Mouse (Mus musculus): ENCODE data around the gene Poldip3. TPM values are rescaled to one million over a fixed set of nuclear protein-coding genes. Genes with fewer than 3 reads are reported as not detected.

Gene Poldip3
- total RNA-seq (2012; rRNA removed) (77.2 and 87.1 TPM in 2 replicates), total RNA-seq (2014; rRNA removed) (78.9 and 79.3 TPM in 2 replicates), polyA plus RNA-seq (2012; ENCODE audit: insufficient read length, low read depth) (70.0 and 77.0 TPM in 2 replicates)

DNA sequence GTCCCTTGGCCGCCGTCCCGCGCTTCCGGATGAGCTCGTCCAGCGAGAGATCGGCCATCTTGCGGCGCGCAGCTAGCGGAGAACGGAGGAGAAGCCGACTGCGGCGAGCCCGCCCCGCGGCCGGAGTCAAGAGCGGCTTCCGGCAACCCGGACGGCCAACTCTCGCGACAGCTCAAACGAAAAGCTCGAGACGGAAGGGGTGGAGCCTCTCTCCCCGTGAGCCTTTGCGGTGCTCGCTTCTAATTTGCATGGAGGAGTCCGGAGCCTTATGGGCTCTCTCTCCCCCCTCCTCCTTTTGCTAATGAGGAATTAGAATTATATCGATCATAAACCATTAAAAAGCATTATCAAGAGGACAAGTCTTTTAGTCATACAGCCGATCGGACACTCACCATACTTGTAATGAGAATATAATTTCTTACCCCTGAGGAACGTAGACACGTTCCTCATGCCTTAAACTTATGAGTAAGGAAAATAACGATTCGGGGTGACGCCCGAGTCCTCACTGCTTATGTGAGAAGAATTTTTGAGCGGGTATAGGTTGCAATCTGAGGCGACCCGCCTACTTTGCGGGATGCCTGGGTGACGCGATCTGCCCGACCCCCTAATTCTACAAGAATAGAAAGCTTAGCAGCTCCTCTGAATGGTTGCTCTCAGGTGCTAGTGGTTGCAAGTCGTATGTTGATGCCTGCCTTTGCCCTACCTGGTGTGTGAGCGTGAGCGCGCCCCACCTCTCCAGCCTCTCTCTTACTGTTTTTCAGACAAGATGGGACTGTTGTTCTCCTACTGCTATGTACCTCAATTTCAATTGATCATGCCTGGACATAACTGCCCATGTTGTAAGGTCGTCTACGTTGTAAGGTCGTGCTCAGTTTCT is at the start of gene Poldip3:
Poldip3 (minus strand) TSS at position 189 of the 877 bp plus-strand sequence.
- Histone ChIP-seq H3K27me3 (replicated peaks) (no peaks in the 10 kb centered on the region), H3K9ac (ENCODE audit: insufficient read depth, low read depth) (peak within 1 kb of the TSS; percentile 93), H3K9me3 (replicated peaks; ENCODE audit: low read length) (peaks cover 13% of the 10 kb centered on the region), H3K4me2 (ENCODE audit: insufficient read depth, low read depth, poor library complexity, severe bottlenecking) (peak within 1 kb of the TSS; percentile 80), H3K79me2 (replicated peaks; ENCODE audit: control insufficient read depth, extremely low read depth, insufficient read depth, poor library complexity, severe bottlenecking) (peaks cover 42% of the 10 kb centered on the region), H3K36me3 (replicated peaks in 1 of 2; ENCODE audit: control insufficient read depth in 1 of 2, insufficient read depth in 1 of 2, low read length in 1 of 2) (peaks cover 26 to 47% of the 10 kb centered on the region in 2 experiments), H3K4me1 (ENCODE audit: control insufficient read depth in 1 of 2, insufficient read depth in 2 of 2) (peaks cover 12 to 67% of the 10 kb centered on the region in 2 experiments; a peak in 3 of 4 replicates), H3K27ac (ENCODE audit: insufficient read depth, low read depth) (peak within 1 kb of the TSS; percentile 91), H3K4me3 (replicated peaks in 1 of 3; ENCODE audit: low read depth in 2 of 3, low read length in 2 of 3, poor library complexity in 1 of 3) (peak within 1 kb of the TSS; percentile 86 to 92 (median 88))
- peak; percentile 97 for DNase-seq (ENCODE audit: extremely low read depth)
- dilution Hi-C loops (cut with MboI; ENCODE audit: extremely low pct_ligation_motif_present, extremely low pct_unique_long_range_greater_than_20kb, low sequenced_read_pairs) (no loop called here), in situ Hi-C loops (cut with MboI; ENCODE audit: low pct_ligation_motif_present, low pct_unique_long_range_greater_than_20kb, low sequenced_read_pairs) (loop anchor here (5.0 kb wide), 1 partner anchor 58 kb away; no protein-coding TSS in a partner anchor)
- peak; percentile 78; the same call in 1 of the 2 replicates for TF ChIP-seq IRF4 (IDR thresholded peaks at IDR 0.05; ENCODE audit: low read depth, low read length)
- peak; percentile 80 for TF ChIP-seq MAX (IDR thresholded peaks at IDR 0.05; ENCODE audit: low read length)
- peak; percentile 36; the same call in 1 of the 2 replicates for TF ChIP-seq USF2 (conservative IDR thresholded peaks at IDR 0.05; ENCODE audit: low read depth, low read length)
- TF ChIP-seq TCF12 (IDR thresholded peaks at IDR 0.05; ENCODE audit: low read depth, low read length), result peak; percentile 73
- TF ChIP-seq ETS1 (conservative IDR thresholded peaks at IDR 0.05; ENCODE audit: low read depth, low read length), result peak; percentile 97
- no peak for TF ChIP-seq ZNF384 (IDR thresholded peaks at IDR 0.05; ENCODE audit: low read depth, low read length)
- peak; percentile 92; the same call in 1 of the 2 replicates for TF ChIP-seq MAZ (IDR thresholded peaks at IDR 0.05; ENCODE audit: low read depth, low read length)
- peak; percentile 48; the same call in 1 of the 2 replicates for TF ChIP-seq EP300 (IDR thresholded peaks at IDR 0.05; ENCODE audit: low read length)
- peak; percentile 34 for TF ChIP-seq MXI1 (IDR thresholded peaks at IDR 0.05; ENCODE audit: low read depth, low read length)
- peak; percentile 66; the same call in 1 of the 2 replicates for TF ChIP-seq KAT2A (IDR thresholded peaks at IDR 0.05; ENCODE audit: insufficient replicate concordance, low read length)
- TF ChIP-seq JUN (IDR thresholded peaks at IDR 0.05; ENCODE audit: insufficient read depth, low read depth, low read length), result no peak
- peak; percentile 79 for TF ChIP-seq JUND (conservative IDR thresholded peaks at IDR 0.05; ENCODE audit: low read depth, low read length)
- peak in 1 of 2 experiments; percentile 7; a peak in 1 of 4 replicates for TF ChIP-seq CTCF (conservative IDR thresholded peaks at IDR 0.05 in 1 of 2, IDR thresholded peaks at IDR 0.05 in 1 of 2; ENCODE audit: low read depth in 2 of 2, low read length in 2 of 2)
- no peak for TF ChIP-seq CHD1 (IDR thresholded peaks at IDR 0.05; ENCODE audit: low read depth, low read length)
- peak; percentile 100 for TF ChIP-seq POLR2AphosphoS2 (IDR thresholded peaks at IDR 0.05; ENCODE audit: low read depth, low read length)
- peak; percentile 95 for TF ChIP-seq SIN3A (IDR thresholded peaks at IDR 0.05; ENCODE audit: low read length)
- TF ChIP-seq MYC (IDR thresholded peaks at IDR 0.05; ENCODE audit: low read depth, low read length), result peak; percentile 57
- TF ChIP-seq RCOR1 (conservative IDR thresholded peaks at IDR 0.05; ENCODE audit: low read depth, low read length), result peak; percentile 97
- peak; percentile 82 for TF ChIP-seq BHLHE40 (IDR thresholded peaks at IDR 0.05; ENCODE audit: low read depth, low read length)
- no peak; the same call in 1 of the 2 replicates for TF ChIP-seq ZKSCAN1 (IDR thresholded peaks at IDR 0.05; ENCODE audit: borderline replicate concordance, low read depth, low read length)
- no peak for TF ChIP-seq ZC3H11A (IDR thresholded peaks at IDR 0.05; ENCODE audit: low read depth, low read length)
- TF ChIP-seq ZMIZ1 (IDR thresholded peaks at IDR 0.05; ENCODE audit: low read depth, low read length), result peak; percentile 100
- peak; percentile 99 for TF ChIP-seq CHD2 (IDR thresholded peaks at IDR 0.05; ENCODE audit: low read length)
- TF ChIP-seq NELFE (IDR thresholded peaks at IDR 0.05; ENCODE audit: low read depth, low read length), result peak; percentile 99
- peak; percentile 81; the same call in 1 of the 2 replicates for TF ChIP-seq MEF2A (IDR thresholded peaks at IDR 0.05; ENCODE audit: borderline replicate concordance, low read depth, low read length)
- no peak for TF ChIP-seq PAX5 (IDR thresholded peaks at IDR 0.05; ENCODE audit: low read length)
- TF ChIP-seq POLR2A (IDR thresholded peaks at IDR 0.05; ENCODE audit: low read depth, low read length), result peak; percentile 100
- TF ChIP-seq TBP (conservative IDR thresholded peaks at IDR 0.05; ENCODE audit: low read depth, low read length), result peak; percentile 99
- peak; percentile 52 for TF ChIP-seq SMC3 (IDR thresholded peaks at IDR 0.05; ENCODE audit: low read depth, low read length)
- peak; percentile 13 for TF ChIP-seq RAD21 (IDR thresholded peaks at IDR 0.05; ENCODE audit: low read depth, low read length)
- TF ChIP-seq GABPA (IDR thresholded peaks at IDR 0.05; ENCODE audit: insufficient replicate concordance, low read depth, low read length), result no peak; the same call in 1 of the 2 replicates
- 0 out of 2 replicates have a peak, but pooled peaks have one; percentile 71 for TF ChIP-seq E2F4 (IDR thresholded peaks at IDR 0.05; ENCODE audit: insufficient replicate concordance, low read depth, low read length)
- peak; percentile 82 for TF ChIP-seq HCFC1 (IDR thresholded peaks at IDR 0.05; ENCODE audit: low read depth, low read length)
- TF ChIP-seq NRF1 (IDR thresholded peaks at IDR 0.05; ENCODE audit: low read depth, low read length), result peak; percentile 58
- TF ChIP-seq UBTF (IDR thresholded peaks at IDR 0.05; ENCODE audit: low read depth, low read length), result peak; percentile 69; the same call in 1 of the 2 replicates
- TF ChIP-seq USF1 (IDR thresholded peaks at IDR 0.05; ENCODE audit: low read depth, low read length), result no peak
- peak; percentile 52; the same call in 1 of the 2 replicates for TF ChIP-seq MAFK (IDR thresholded peaks at IDR 0.05; ENCODE audit: insufficient replicate concordance, low read length)

Measured in CH12.LX (cell line).